Mouse (Mus musculus) cortical plate, adult 2 months (tissue): ENCODE measurements around the gene Ccdc106.

Experiments
- CTCF ChIP-seq: fragments of 200-500 bp; IDR thresholded peaks from 2 replicates; pipeline ENCODE4 v1.5.1; 2011; ENCODE audit warnings: mild to moderate bottlenecking, control low read depth, low read length; ENCODE audit not compliant: insufficient read depth; ENCODE audit errors: extremely low read depth
- POLR2A ChIP-seq: fragments of 200-500 bp; IDR thresholded peaks from 2 replicates; pipeline ENCODE4 v1.6.1; 2011; ENCODE audit warnings: mild to moderate bottlenecking, low read length, control low read depth; ENCODE audit not compliant: insufficient read depth; ENCODE audit errors: extremely low read depth

GRCm38 (mm10) chr7:5061774-5062359 lies 41.5 kb downstream of the Ccdc106 start, which contains the start of gene U2af2:
- no peak for TF ChIP-seq CTCF
- TF ChIP-seq POLR2A = peak; percentile 38; the same call in 1 of the 2 replicates
